Mouse (Mus musculus): ENCODE measurements around the gene Ccrl2. TPM values are rescaled to one million over a fixed set of nuclear protein-coding genes. Genes with fewer than 3 reads are reported as not detected.

Ccrl2 gene
- polyA plus RNA-seq, 3 experiments from 2014 or later: 15.0 to 18.1 (median 17.3) TPM

GRCm38 (mm10) chr9:111058943-111059556, 1.7 kb upstream of the Ccrl2 start:
- ATAC-seq: peak; percentile 15

- peak; percentile 49 for ATAC-seq
These were observed 438 bp upstream of the Ccrl2 start for GRCm38 (mm10) chr9:111057544-111058370.

GRCm38 (mm10) chr9:111056519-111056797, 861 bp downstream of the Ccrl2 start:
- ATAC-seq: peak; percentile 16

- ATAC-seq: peak; percentile 38
These were observed 1.4 kb downstream of the Ccrl2 start for GRCm38 (mm10) chr9:111055800-111056518.

- ATAC-seq: no peak
These were observed 2.4 kb downstream of the Ccrl2 start for GRCm38 (mm10) chr9:111054923-111055322.

- ATAC-seq: no peak
These were observed 8.9 kb downstream of the Ccrl2 start for GRCm38 (mm10) chr9:111048452-111048851.

- peak; percentile 83 for ATAC-seq
These were observed 10.1 kb downstream of the Ccrl2 start for GRCm38 (mm10) chr9:111047266-111047665.

- ATAC-seq: peak; percentile 77
These were observed 11.1 kb downstream of the Ccrl2 start for GRCm38 (mm10) chr9:111046222-111046621.

GRCm38 (mm10) chr9:111042266-111042665, 15.1 kb downstream of the Ccrl2 start:
- ATAC-seq: no peak

- no peak for ATAC-seq
These were observed 17.4 kb downstream of the Ccrl2 start for GRCm38 (mm10) chr9:111039966-111040365.

- no peak for ATAC-seq
These were observed 23.6 kb downstream of the Ccrl2 start for GRCm38 (mm10) chr9:111033717-111034116.

GRCm38 (mm10) chr9:111026791-111027190, 30.5 kb downstream of the Ccrl2 start:
- ATAC-seq: no peak

GRCm38 (mm10) chr9:111019022-111019421, 38.3 kb downstream of the Ccrl2 start, which contains the start of gene Ltf:
TSS of gene Ltf (plus strand) at chr9:111019271.
- no peak for ATAC-seq

GRCm38 (mm10) chr9:111015658-111016057, 41.7 kb downstream of the Ccrl2 start:
- ATAC-seq: no peak

- no peak for ATAC-seq
These were observed 45.3 kb downstream of the Ccrl2 start for GRCm38 (mm10) chr9:111012041-111012440.

- ATAC-seq: no peak
These were observed 45.8 kb downstream of the Ccrl2 start for GRCm38 (mm10) chr9:111011550-111011949.

GRCm38 (mm10) chr9:111009763-111010162, 47.6 kb downstream of the Ccrl2 start:
- no peak for ATAC-seq

GRCm38 (mm10) chr9:111006544-111006943, 50.8 kb downstream of the Ccrl2 start:
- no peak for ATAC-seq

Other genes with a start within 250 kb of the Ccrl2 start
- gene Prss44, start 243.5 kb downstream of the Ccrl2 start, polyA plus RNA-seq (2017; shearing (Covaris generic)): not detected
- gene Prss43, start 230.8 kb downstream of the Ccrl2 start, polyA plus RNA-seq (2017; shearing (Covaris generic)): not detected
- not detected for gene Prss45, start 222.9 kb downstream of the Ccrl2 start, polyA plus RNA-seq (2017; shearing (Covaris generic))
- not detected for gene Prss46, start 213.0 kb downstream of the Ccrl2 start, polyA plus RNA-seq (2017; shearing (Covaris generic))
- not detected for gene Prss50, start 199.6 kb downstream of the Ccrl2 start, polyA plus RNA-seq (2017; shearing (Covaris generic))
- gene Als2cl, start 177.6 kb downstream of the Ccrl2 start, polyA plus RNA-seq (2017; shearing (Covaris generic)): 10 to 100 TPM in 2 of 3 experiments, 1 to 10 TPM in 1; 2.5 to 16.8 (median 15.8) TPM
- gene Tmie, start 177.4 kb downstream of the Ccrl2 start, polyA plus RNA-seq (2017; shearing (Covaris generic)): 1 to 10 TPM in 2 of 3 experiments, under 1 TPM in 1; 0.73 to 4.1 (median 2.9) TPM
- not detected for gene Fam240a, start 140.7 kb downstream of the Ccrl2 start, polyA plus RNA-seq (2017; shearing (Covaris generic))
- 1 to 10 TPM in 2 of 3 experiments, under 1 TPM in 1; 0.73 to 2.6 (median 2.5) TPM for gene Tdgf1, start 111.4 kb downstream of the Ccrl2 start, polyA plus RNA-seq (2017; shearing (Covaris generic))
- under 1 TPM in 2 of 3 experiments, not detected in 1; 0.20 to 0.42 TPM for gene Lrrc2, start 106.0 kb downstream of the Ccrl2 start, polyA plus RNA-seq (2017; shearing (Covaris generic))
- not detected for gene Rtp3, start 66.9 kb downstream of the Ccrl2 start, polyA plus RNA-seq (2017; shearing (Covaris generic))
- gene Ltf, start 38.2 kb downstream of the Ccrl2 start, polyA plus RNA-seq (2017; shearing (Covaris generic)): 1 to 10 TPM in 1 of 3 experiments, not detected in 2; 2.5 TPM
- 10 to 100 TPM in 2 of 3 experiments, 1 to 10 TPM in 1; 8.4 to 17.2 (median 17.0) TPM for gene Lrrfip2, start 60.1 kb upstream of the Ccrl2 start, polyA plus RNA-seq (2017; shearing (Covaris generic))
- 10 to 100 TPM in 2 of 3 experiments, 1 to 10 TPM in 1; 8.7 to 27.4 (median 14.4) TPM for gene Mlh1, start 214.3 kb upstream of the Ccrl2 start, polyA plus RNA-seq (2017; shearing (Covaris generic))
- 1 to 10 TPM; 5.0 to 9.3 (median 8.6) TPM for gene Epm2aip1, start 214.4 kb upstream of the Ccrl2 start, polyA plus RNA-seq (2017; shearing (Covaris generic))

All from inflammation-experienced regulatory T-cells, adult 6 months (primary cell).